Mouse (Mus musculus) kidney, adult 2 months (tissue): ENCODE measurements around the gene Tubgcp6. TPM values are rescaled to one million over a fixed set of nuclear protein-coding genes. Genes with fewer than 3 reads are reported as not detected.
A peak's percentile ranks its signal among the peaks of the same experiment; 100 is the strongest.

Source experiments
- DNase-seq: peaks from one replicate; pipeline ENCODE4 v3.0.0; 2021
- H3K27ac ChIP-seq: fragments of 200-500 bp; 2 replicates; pipeline ENCODE4 v1.5.1; 2012; ENCODE audit warnings: low read depth, low read length, control low read depth, inconsistent platforms; ENCODE audit not compliant: insufficient read depth
- H3K27me3 ChIP-seq: fragments of 200-500 bp; replicated peaks from 2 replicates; pipeline ENCODE4 v1.6.1; 2012; ENCODE audit warnings: mild to moderate bottlenecking, moderate library complexity, low read length, inconsistent platforms; ENCODE audit not compliant: control insufficient read depth, insufficient read depth
- H3K36me3 ChIP-seq: fragments of 200-500 bp; 2 replicates; pipeline ENCODE4 v1.6.1; 2012; ENCODE audit warnings: mild to moderate bottlenecking, moderate library complexity, low read length, inconsistent platforms; ENCODE audit not compliant: control insufficient read depth, insufficient read depth
- H3K4me1 ChIP-seq: fragments of 200-500 bp; 2 replicates; pipeline ENCODE4 v1.6.1; 2011; ENCODE audit warnings: low read length; ENCODE audit not compliant: control insufficient read depth, insufficient read depth
- H3K4me3 ChIP-seq: fragments of 200-500 bp; 2 replicates; pipeline ENCODE4 v1.5.1; 2011; ENCODE audit warnings: mild to moderate bottlenecking, low read depth, low read length, control low read depth; ENCODE audit not compliant: insufficient read depth
- CTCF ChIP-seq: fragments of 200-500 bp; conservative IDR thresholded peaks from 2 replicates; pipeline ENCODE4 v1.5.1; 2011; ENCODE audit warnings: low read depth, mild to moderate bottlenecking, control low read depth, low read length, moderate library complexity, mixed read lengths; ENCODE audit not compliant: insufficient read depth, insufficient read length
- POLR2A ChIP-seq: fragments of 200-500 bp; IDR thresholded peaks from one replicate; pipeline ENCODE4 v1.6.1; 2011; ENCODE audit warnings: low read depth, low read length, control low read depth
- WGBS: fragments of 180-500 bp; shearing (Covaris S2); methylation state at CpG from one replicate; pipeline ENCODE4 v1.1.7; 2018; 5-methylcytosine and 5-hydroxymethylcytosine counted together
- polyA plus RNA-seq: library from polyadenylated mRNA; depleted of rRNA; stranded (reverse); fragments of >200 nt; gene quantifications from 2 replicates; pipeline ENCODE4 v1.2.3, GENCODE M21; 2012; rRNA removed

The Tubgcp6 gene
- 17.2 and 24.4 TPM in 2 replicates for polyA plus RNA-seq

DNA sequence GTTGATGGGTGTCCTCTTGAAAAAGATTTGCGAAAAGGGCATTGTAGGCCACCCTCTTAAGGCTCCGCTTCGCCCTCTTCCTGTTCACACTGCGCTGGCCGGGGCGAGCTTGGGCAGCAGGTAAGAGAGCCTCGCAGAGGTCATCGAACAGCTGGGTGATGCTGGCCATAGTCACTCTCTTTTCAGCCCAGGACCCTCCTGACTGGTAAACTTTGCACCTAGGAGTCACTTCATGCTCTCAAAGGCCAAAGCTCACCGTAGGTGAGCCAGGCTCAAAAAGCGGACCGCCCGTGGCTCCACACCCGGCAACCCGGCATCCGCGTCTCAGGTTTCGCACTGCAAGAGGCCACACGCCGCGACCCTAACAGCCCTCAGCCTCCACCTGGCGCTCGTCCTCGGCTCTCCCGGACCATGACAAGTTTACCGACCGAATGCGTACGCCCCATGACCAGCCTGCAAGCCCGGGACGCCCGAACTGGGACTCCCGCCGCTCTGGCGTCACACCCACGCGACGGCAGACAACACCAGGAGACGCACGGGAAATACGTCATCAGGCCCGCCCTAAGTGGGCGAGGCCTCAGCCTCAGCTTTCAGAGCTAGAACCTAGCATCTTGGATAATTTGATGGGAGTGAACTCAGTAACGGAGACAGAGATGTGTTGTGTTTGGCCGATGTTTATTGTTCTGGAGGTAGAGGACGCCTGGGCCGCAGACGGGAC is at the start of gene Tubgcp6:
Gene Tubgcp6 (minus strand): TSS at position 464 of the 718 bp plus-strand sequence.
- Histone ChIP-seq H3K27ac (peak within 1 kb of the TSS; percentile 26; the same call in 1 of the 2 replicates), H3K4me3 (peak within 1 kb of the TSS; percentile 92), H3K36me3 (no peaks in the 10 kb centered on the region), H3K4me1 (peaks cover 15% of the 10 kb centered on the region), H3K27me3 (no peaks in the 10 kb centered on the region)
- peak; percentile 97 for DNase-seq
- under 1% methylated on average over 47 of the region's 47 CpGs for WGBS
- TF ChIP-seq POLR2A, result peak; percentile 18
- no peak for TF ChIP-seq CTCF

DNA sequence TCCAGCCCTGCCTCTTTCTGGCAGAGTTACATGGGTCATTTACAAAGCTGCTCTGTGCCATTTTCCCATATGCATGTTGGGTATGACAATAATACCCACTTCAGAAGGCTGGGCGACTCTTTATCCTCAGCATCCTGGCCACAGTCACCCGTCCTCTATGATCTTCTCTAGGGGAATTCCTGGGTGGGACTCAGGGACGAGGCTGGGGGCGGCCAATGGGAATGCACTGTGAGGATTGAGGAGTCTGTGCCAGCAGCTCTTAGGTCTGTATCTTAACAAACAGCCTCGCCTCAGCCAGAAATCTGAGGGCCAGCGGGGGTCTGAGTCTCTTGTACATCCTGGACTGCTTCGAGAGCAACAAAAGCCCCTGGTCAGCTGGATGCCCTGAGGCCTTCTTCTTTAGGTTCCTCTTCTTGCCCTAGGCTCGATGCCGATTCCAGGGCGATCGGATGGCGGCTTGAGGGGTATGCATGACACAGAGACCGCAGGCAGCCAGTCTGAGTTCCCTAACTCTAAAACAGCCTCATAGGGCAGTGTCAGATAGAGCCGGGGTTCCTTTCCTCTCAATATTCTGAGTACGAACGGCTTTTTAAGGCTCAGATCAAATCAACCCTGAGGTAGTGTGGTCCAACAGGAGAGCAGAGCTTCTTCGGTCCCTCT is 49.5 kb upstream of the Tubgcp6 start:
- peaks cover 61% of the 10 kb centered on the region for H3K4me1 ChIP-seq
- TF ChIP-seq POLR2A (no peak), CTCF (no peak)

DNA sequence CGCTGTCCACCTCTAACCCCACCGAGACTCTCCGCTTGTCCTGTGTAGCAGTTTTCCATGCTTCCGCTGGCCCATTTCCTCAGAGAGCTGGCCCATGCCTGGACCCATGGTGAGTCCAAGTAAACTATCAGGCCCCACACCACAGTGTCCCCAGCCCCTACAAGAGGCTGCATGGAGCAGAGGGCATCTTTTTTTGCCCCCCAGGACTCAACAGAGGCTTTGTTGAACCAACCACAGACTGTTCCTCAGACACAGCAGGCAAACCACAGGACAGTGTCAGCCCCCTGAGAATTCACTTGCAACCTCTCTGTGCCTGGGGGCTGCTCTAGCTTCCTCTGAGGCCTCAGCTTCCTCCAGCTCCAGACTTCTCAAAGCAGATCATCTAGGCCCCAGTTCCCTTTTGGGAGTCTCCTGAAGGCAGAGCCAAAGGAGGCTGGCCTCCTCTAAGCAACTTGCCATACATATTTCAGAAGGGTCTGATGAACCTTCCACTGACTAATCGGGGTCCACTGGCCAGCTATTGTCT is 48.7 kb upstream of the Tubgcp6 start:
- peaks cover 2% of the 10 kb centered on the region; the same call in 1 of the 2 replicates for H3K36me3 ChIP-seq
- 0 out of 2 replicates have a peak overlapping the region, but pooled peaks have one; percentile 7 for H3K27ac ChIP-seq
- peaks cover 53% of the 10 kb centered on the region for H3K4me1 ChIP-seq
- DNase-seq, result no peak
- H3K4me3 ChIP-seq, result no peak overlapping the region
- 79% methylated on average over 5 of the region's 5 CpGs for WGBS
- TF ChIP-seq POLR2A (no peak), CTCF (no peak)
- H3K27me3 ChIP-seq, result no peaks in the 10 kb centered on the region

More for the DNA sequence above, 49.5 kb upstream of the Tubgcp6 start:
- WGBS, result 47% methylated on average over 17 of the region's 17 CpGs
- Histone ChIP-seq H3K36me3 (no peaks in the 10 kb centered on the region; the same call in 1 of the 2 replicates), H3K4me3 (peak overlapping the region; percentile 61), H3K27ac (peak overlapping the region; percentile 88), H3K27me3 (no peaks in the 10 kb centered on the region)
- no peak for DNase-seq

DNA sequence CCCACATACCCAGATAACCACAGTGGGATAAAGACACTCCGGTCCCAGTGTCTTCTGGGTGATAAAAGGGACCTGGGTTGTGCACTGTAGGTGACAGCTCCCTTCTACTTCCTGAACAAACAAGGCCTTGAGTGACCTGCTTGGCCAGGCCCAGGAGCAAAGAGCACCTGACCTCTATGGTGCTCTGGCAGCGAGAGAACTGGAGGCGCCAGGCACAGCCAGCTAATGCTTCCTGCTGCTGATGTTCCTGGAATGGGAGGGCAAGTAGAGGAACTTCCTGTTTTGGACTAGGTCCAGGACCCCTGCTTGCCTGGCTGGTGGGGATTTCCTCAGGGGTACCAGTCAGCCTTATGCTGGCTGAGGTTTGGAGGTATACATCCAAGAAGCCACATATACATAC is 47.2 kb upstream of the Tubgcp6 start:
- H3K4me3 ChIP-seq, result no peak overlapping the region
- peak; percentile 93 for DNase-seq
- 10% methylated on average over 3 of the region's 3 CpGs for WGBS
- H3K27ac ChIP-seq, result peak overlapping the region; percentile 81
- H3K36me3 ChIP-seq, result peaks cover 8% of the 10 kb centered on the region
- TF ChIP-seq CTCF, result no peak
- no peak for TF ChIP-seq POLR2A
- peaks cover 39% of the 10 kb centered on the region for H3K4me1 ChIP-seq
- no peaks in the 10 kb centered on the region for H3K27me3 ChIP-seq

DNA sequence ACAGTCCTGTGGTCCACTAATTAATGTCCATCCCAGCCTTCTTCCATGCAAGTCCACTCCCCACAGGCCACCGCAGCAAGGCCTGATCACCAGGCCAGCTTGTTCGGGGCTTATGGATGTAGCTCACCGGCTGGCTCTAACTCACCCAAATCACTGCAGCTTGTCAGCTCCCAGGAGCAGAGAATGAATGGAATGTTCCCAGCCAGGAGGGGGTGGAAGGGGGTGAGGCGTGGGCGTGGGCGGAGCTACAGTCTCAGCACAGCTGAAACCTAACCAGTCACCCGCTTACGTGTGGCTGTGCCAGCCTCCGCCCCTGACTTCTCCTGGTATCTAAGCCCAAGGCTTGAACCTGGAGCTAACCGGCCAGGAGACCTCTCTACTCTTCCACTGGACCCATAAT is 46.5 kb upstream of the Tubgcp6 start:
- H3K27me3 ChIP-seq, result no peaks in the 10 kb centered on the region
- H3K4me1 ChIP-seq, result peaks cover 33% of the 10 kb centered on the region
- peak overlapping the region; percentile 81 for H3K27ac ChIP-seq
- H3K4me3 ChIP-seq, result no peak overlapping the region
- DNase-seq, result peak; percentile 97
- TF ChIP-seq POLR2A (peak; percentile 33), CTCF (no peak)
- WGBS, result 2% methylated on average over 10 of the region's 10 CpGs
- H3K36me3 ChIP-seq, result peaks cover 8% of the 10 kb centered on the region

DNA sequence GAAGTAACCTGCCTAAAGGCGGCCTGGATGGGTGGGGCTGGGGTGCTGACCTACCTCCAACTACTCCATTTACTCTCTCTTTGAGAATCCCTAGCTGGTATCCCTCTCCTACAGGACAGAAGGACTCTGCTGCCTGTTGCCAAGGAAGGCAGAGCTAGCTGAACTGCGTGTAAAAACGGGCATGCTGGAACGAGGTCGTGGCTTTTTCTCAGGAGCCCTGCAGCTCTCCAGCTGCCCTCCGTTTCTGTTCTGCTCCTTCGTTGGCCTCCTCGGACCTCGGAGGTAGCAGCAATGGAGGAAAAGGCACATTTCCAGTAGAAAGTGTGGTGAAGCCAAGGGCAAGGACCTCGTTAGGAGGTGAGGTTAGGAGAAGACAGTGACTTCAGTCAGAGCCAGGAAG is 46.0 kb upstream of the Tubgcp6 start:
- no peak overlapping the region for H3K4me3 ChIP-seq
- peaks cover 8% of the 10 kb centered on the region for H3K36me3 ChIP-seq
- DNase-seq, result no peak
- no peak for TF ChIP-seq CTCF
- no peak for TF ChIP-seq POLR2A
- H3K27me3 ChIP-seq, result no peaks in the 10 kb centered on the region
- H3K27ac ChIP-seq, result peak overlapping the region; percentile 17
- H3K4me1 ChIP-seq, result peaks cover 28% of the 10 kb centered on the region
- whole genome bisulfite sequencing, result 29% methylated on average over 10 of the region's 10 CpGs

DNA sequence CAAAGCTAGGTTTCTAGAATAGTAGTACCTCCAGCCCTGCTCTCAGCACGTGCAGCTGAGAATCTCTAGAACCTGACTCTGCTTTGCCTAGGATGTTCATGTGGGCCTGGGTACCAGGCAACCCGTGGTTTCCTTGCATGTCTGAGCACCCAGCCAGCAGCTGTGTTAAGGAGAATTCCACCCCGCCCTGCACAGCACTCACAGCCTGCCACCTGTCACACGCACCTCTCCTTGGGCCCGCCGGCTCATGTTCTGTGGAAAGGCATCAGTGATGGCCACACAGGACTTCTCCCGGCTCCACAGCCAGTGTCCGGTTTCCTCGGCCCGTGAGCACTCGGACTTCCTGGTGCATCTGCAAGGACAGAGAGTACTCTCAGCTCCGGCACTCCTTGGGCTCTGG is 42.6 kb upstream of the Tubgcp6 start:
- Histone ChIP-seq H3K4me3 (no peak overlapping the region), H3K27me3 (no peaks in the 10 kb centered on the region), H3K4me1 (peaks cover 14% of the 10 kb centered on the region), H3K27ac (no peak overlapping the region), H3K36me3 (peaks cover 12% of the 10 kb centered on the region)
- 89% methylated on average over 12 of the region's 12 CpGs for WGBS
- no peak for TF ChIP-seq POLR2A
- DNase-seq, result no peak
